Mouse (Mus musculus) midbrain, postnatal 0 days (tissue): Measurements from ENCODE around the gene Neu1. TPM values are rescaled to one million over a fixed set of nuclear protein-coding genes. Genes with fewer than 3 reads are reported as not detected.

Source experiments
- ATAC-seq: fragments of 200-750 bp; cut with Nextera tagmentation; 2 replicates; pipeline ENCODE4 v1.8.0; 2017; ENCODE audit warnings: moderate number of reproducible peaks, mild to moderate bottlenecking, moderate TSS enrichment, moderate library complexity; ENCODE audit not compliant: low FRiP score
- DNase-seq: peaks from one replicate; pipeline ENCODE4 v3.0.0-alpha.2; 2015; ENCODE audit warnings: low spot score
- H3K27ac ChIP-seq: fragments of 300-500 bp; sonication (generic); 2 replicates; pipeline ENCODE4 v1.5.1; 2014; ENCODE audit warnings: low read depth, mild to moderate bottlenecking, low read length, mixed read lengths
- H3K27me3 ChIP-seq: fragments of 300-500 bp; sonication (generic); 2 replicates; pipeline ENCODE4 v1.6.1; 2014; ENCODE audit warnings: low read length, control low read depth, mixed read lengths; ENCODE audit not compliant: insufficient read depth
- H3K36me3 ChIP-seq: fragments of 300-500 bp; sonication (generic); 2 replicates; pipeline ENCODE4 v1.6.1; 2014; ENCODE audit warnings: low read length, control low read depth, mixed read lengths; ENCODE audit not compliant: insufficient read depth
- H3K4me1 ChIP-seq: fragments of 300-500 bp; sonication (generic); 2 replicates; pipeline ENCODE4 v1.6.1; 2014; ENCODE audit warnings: mild to moderate bottlenecking, control low read depth, antibody characterized with exemption, low read length, mixed read lengths; ENCODE audit not compliant: insufficient read depth
- H3K4me2 ChIP-seq: fragments of 300-500 bp; sonication (generic); 2 replicates; pipeline ENCODE4 v1.6.1; 2014; ENCODE audit warnings: low read depth, mild to moderate bottlenecking, low read length, mixed read lengths; ENCODE audit not compliant: poor library complexity, severe bottlenecking
- H3K4me3 ChIP-seq: fragments of 300-500 bp; sonication (generic); 2 replicates; pipeline ENCODE4 v1.5.1; 2014; ENCODE audit warnings: low read depth, mild to moderate bottlenecking, low read length, moderate library complexity
- H3K9ac ChIP-seq: fragments of 300-500 bp; sonication (generic); replicated peaks from 2 replicates; pipeline ENCODE4 v1.6.1; 2014; ENCODE audit warnings: mild to moderate bottlenecking, low read length, moderate library complexity, mixed read lengths; ENCODE audit not compliant: poor library complexity, severe bottlenecking
- H3K9me3 ChIP-seq: fragments of 300-500 bp; sonication (generic); 2 replicates; pipeline ENCODE4 v1.6.1; 2016; ENCODE audit warnings: low read length, control low read depth
- CTCF ChIP-seq: IDR thresholded peaks from 2 replicates; pipeline ENCODE4 v1.5.1; 2016; ENCODE audit warnings: antibody characterized with exemption, mild to moderate bottlenecking
- WGBS: fragments of 180-500 bp; shearing (Covaris S2); extraction: QIAGEN DNeasy Blood & Tissue Kit; methylation state at CpG from one replicate; pipeline ENCODE4 v1.1.7; 2014; 5-methylcytosine and 5-hydroxymethylcytosine counted together
- polyA plus RNA-seq: library from polyadenylated mRNA; unstranded; fragments of >200 nt; fragmentation: Nextera tagmentation; extraction: Ambion mirVana; gene quantifications from 2 replicates; pipeline ENCODE4 v1.2.1, GENCODE M21; 2015
- total RNA-seq: library from RNA; depleted of rRNA; stranded (reverse); fragments of >200 nt; gene quantifications from 2 replicates; pipeline ENCODE4 v1.2.3, GENCODE M21; 2014; rRNA removed

The Neu1 gene
- total RNA-seq (43.3 and 96.3 TPM in 2 replicates), polyA plus RNA-seq (42.7 and 47.3 TPM in 2 replicates)

DNA sequence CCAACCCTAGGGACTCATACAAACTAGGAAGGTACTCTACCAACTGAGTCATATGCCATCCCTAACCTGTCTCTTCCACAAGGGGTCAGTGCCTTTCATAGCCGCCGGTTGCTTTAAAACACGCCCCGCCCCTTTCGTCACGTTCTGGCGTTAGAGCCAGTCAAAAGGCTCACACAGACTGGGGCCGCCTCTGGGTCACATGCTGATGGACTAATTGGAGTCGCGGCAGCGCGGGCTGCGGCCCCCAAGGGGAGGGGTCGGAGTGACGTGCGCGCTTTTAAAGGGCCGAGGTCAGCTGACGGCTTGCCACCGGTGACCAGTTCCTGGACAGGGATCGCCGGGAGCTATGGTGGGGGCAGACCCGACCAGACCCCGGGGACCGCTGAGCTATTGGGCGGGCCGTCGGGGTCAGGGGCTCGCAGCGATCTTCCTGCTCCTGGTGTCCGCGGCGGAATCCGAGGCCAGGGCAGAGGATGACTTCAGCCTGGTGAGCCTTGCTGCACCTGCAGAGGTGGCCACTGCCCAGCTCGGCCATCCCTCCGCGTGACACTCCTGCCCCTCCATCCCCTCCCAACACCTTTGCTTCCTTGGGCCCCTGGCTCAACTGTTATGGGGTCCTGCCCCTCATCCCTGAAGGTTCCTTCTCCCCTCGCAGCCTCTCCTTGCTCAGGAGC is at the start of gene Neu1:
Neu1 (plus strand) TSS at position 193 of the 674 bp plus-strand sequence.
- Histone ChIP-seq H3K27me3 (no peaks in the 10 kb centered on the region), H3K4me3 (peak within 1 kb of the TSS; percentile 66), H3K9me3 (no peaks in the 10 kb centered on the region), H3K9ac (peak within 1 kb of the TSS; percentile 81), H3K36me3 (peaks cover 16% of the 10 kb centered on the region), H3K4me2 (peak within 1 kb of the TSS; percentile 94), H3K27ac (peak within 1 kb of the TSS; percentile 69), H3K4me1 (0 out of 2 replicates have a peak, but pooled peaks cover 3% of the 10 kb centered on the region)
- peak; percentile 99 for DNase-seq
- ATAC-seq = peak; percentile 98
- under 1% methylated on average over 35 of the region's 38 CpGs for WGBS
- peak; percentile 90 for TF ChIP-seq CTCF

DNA sequence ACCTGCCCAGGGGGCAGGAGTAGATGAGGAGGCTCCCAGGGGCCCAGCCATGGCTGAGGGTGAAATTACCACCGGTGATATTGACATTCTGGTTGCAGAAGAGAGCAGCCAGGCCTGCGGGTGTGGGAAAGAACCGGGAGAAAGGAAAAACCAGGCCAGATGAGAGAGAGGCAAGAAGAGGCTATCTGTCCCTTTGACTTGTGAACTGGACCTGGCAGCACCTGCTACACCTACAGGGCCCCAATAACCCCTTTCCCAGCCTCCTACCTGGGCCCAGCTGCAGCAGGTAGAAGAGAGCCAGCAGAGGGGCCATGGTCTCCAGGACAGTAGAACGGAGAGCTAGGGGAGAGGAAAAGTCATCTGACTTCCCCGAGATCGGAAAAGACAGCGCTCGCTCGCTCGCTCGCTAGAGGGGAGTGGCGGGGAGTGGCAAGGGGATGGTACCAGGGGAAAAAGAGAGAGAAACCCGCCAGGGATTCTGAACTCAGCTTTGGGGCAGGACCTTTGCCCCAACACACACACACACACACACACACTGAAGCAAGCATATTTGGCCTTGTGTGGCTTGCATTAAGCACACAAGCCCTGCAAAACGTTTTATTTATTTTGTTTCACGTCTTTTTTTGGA is 49.3 kb upstream of the Neu1 start, which contains the start of gene Gm20547:
Gm20547 (minus strand) TSS at position 360 of the 628 bp plus-strand sequence.
- WGBS = 7% methylated on average over 15 of the region's 15 CpGs

DNA sequence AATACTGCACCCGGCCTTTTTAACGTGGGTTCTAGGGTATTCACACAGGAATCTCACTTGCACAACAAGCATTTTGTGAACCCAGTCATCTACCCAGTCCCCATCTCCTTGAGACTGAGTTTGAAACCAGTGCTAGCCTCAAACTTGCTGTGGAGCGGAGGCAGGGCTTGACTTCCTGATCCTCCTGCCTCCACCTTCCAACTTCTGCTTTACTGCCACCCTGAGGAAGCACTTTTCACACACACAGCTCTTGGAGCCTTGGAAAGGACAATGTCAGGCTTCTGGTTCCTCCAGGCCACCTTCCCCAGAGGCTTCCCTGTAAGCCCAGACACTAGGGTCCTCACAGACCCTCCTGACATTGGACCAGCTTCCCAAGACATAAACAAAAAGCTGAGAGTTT is 47.7 kb upstream of the Neu1 start:
- no peak for ATAC-seq
- Histone ChIP-seq H3K27me3 (0 out of 2 replicates have a peak, but pooled peaks cover 6% of the 10 kb centered on the region), H3K4me1 (no peaks in the 10 kb centered on the region), H3K36me3 (no peaks in the 10 kb centered on the region), H3K27ac (no peak overlapping the region), H3K9me3 (no peaks in the 10 kb centered on the region), H3K4me2 (no peak overlapping the region), H3K9ac (no peak overlapping the region), H3K4me3 (no peak overlapping the region)
- no peak for DNase-seq
- 65% methylated on average over 3 of the region's 3 CpGs for WGBS
- no peak for TF ChIP-seq CTCF

More for the DNA sequence above, 49.3 kb upstream of the Neu1 start, which contains the start of gene Gm20547:
- ATAC-seq = no peak
- no peak within 1 kb of the TSS for H3K9ac ChIP-seq
- no peaks in the 10 kb centered on the region for H3K9me3 ChIP-seq
- no peaks in the 10 kb centered on the region for H3K4me1 ChIP-seq
- peak within 1 kb of the TSS; percentile 9; the same call in 1 of the 2 replicates for H3K4me2 ChIP-seq
- H3K4me3 ChIP-seq = no peak within 1 kb of the TSS
- no peak within 1 kb of the TSS for H3K27ac ChIP-seq
- no peaks in the 10 kb centered on the region for H3K36me3 ChIP-seq
- TF ChIP-seq CTCF = no peak
- DNase-seq = no peak
- 0 out of 2 replicates have a peak, but pooled peaks cover 6% of the 10 kb centered on the region for H3K27me3 ChIP-seq

DNA sequence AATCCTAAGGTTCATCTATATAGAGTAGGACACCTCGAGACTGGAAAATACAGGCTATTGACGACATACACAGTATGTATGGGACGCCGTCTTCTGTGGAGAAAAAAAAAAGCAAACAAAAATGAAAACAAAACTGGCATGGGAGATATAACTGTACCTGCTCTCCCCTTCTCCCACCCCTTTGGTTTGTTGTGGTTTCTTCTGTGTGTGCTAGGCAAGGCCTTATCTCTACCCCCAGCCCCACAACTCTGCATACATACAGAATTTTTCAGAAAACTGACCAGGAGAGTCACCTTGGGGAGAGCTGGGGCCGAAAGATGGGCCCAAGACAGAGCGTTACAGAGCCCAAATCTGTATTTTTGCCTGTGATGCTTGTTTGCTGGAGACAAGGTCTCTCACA is 46.3 kb upstream of the Neu1 start:
- 0 out of 2 replicates have a peak, but pooled peaks cover 6% of the 10 kb centered on the region for H3K27me3 ChIP-seq
- H3K9me3 ChIP-seq = no peaks in the 10 kb centered on the region
- no peak overlapping the region for H3K4me2 ChIP-seq
- no peak for TF ChIP-seq CTCF
- H3K36me3 ChIP-seq = no peaks in the 10 kb centered on the region
- no peak overlapping the region for H3K4me3 ChIP-seq
- H3K9ac ChIP-seq = no peak overlapping the region
- H3K4me1 ChIP-seq = no peaks in the 10 kb centered on the region
- ATAC-seq = no peak
- H3K27ac ChIP-seq = no peak overlapping the region
- DNase-seq = no peak
- WGBS = 87% methylated on average over 6 of the region's 6 CpGs

DNA sequence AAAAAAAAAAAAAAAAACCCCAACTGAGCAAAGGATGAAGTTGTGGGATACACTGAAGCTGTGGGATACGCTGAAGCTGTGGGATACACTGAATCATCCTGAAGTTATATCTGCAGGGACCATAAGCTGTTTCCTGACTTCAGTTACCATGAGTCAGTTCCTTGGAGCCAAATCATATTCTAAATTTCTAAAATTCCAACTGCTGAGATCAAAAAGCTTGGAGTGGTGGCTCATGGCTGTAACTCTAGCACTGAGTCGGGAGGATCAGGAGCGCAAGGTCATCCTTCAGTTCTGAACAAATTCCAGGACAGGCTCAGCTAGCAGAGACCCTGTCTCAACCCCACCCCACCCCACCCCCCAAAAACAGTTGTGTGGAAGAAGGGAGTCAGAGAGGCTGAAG is 45.4 kb upstream of the Neu1 start:
- ATAC-seq = no peak
- TF ChIP-seq CTCF = no peak

DNA sequence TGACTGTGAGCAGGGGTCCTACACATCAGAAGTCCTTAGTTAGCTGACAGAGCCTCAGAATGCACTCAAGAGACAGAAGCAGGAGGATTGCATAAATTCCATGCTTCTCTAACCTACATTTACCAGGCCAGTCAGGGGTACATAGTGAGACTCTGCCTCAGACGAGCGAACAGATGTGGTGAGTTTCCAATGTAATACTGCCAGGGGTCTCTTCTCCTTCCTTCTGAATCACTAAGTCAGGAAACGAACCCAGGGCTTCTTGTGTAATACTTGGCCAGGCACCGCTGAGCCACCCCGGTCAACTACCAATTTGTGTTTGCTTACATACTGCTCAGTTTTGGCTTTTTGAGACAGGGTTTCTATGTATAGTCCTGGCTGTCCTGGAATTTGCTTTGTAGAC is 43.1 kb upstream of the Neu1 start:
- Histone ChIP-seq H3K4me3 (no peak overlapping the region), H3K9me3 (no peaks in the 10 kb centered on the region), H3K4me1 (no peaks in the 10 kb centered on the region), H3K27me3 (no peaks in the 10 kb centered on the region), H3K36me3 (no peaks in the 10 kb centered on the region), H3K27ac (no peak overlapping the region), H3K9ac (no peak overlapping the region), H3K4me2 (no peak overlapping the region)
- ATAC-seq (no peak), DNase-seq (no peak)
- WGBS = 90% methylated on average over 5 of the region's 5 CpGs
- TF ChIP-seq CTCF = no peak

More for the DNA sequence above, 45.4 kb upstream of the Neu1 start:
- Histone ChIP-seq H3K27ac (no peak overlapping the region), H3K4me2 (no peak overlapping the region), H3K4me1 (no peaks in the 10 kb centered on the region), H3K27me3 (0 out of 2 replicates have a peak, but pooled peaks cover 6% of the 10 kb centered on the region), H3K36me3 (no peaks in the 10 kb centered on the region), H3K4me3 (no peak overlapping the region), H3K9me3 (no peaks in the 10 kb centered on the region), H3K9ac (no peak overlapping the region)
- DNase-seq = no peak
- WGBS = 85% methylated on average over 3 of the region's 3 CpGs
